Mouse (Mus musculus) erythroblast, embryonic 14.5 days (primary cell): ENCODE results near the gene C130060K24Rik.

Experiments
- GATA1 ChIP-seq: IDR thresholded peaks from 2 replicates; pipeline ENCODE4 v1.6.1; 2012; ENCODE audit warnings: low read length, inconsistent platforms, mixed read lengths
- TAL1 ChIP-seq: IDR thresholded peaks from 3 replicates; pipeline ENCODE4 v1.6.1; 2012; ENCODE audit warnings: low read length, inconsistent platforms, mixed read lengths

DNA sequence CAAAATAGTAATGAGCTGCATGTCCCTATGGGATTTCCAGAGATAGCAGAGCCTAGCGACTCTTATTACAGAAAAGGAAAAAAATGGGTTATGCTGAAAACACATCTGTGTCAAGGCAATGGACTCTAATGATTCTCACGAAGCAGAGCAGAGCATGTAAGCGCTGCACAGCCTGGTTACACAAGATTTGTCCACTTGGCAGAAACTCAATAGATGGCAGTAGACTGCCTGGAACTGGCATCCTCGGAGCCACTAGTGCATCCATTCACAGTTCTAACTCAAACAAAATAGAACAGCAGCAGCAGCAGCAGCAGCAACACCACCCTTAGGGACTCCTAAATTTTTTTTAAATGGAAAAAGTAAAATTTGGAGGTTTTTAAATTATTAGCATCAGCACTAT is 29.3 kb upstream of the C130060K24Rik start:
- no peak for TF ChIP-seq TAL1
- TF ChIP-seq GATA1 = no peak
